ENCODE assay signal across 32 mouse cellular contexts in the genomic region with DNA sequence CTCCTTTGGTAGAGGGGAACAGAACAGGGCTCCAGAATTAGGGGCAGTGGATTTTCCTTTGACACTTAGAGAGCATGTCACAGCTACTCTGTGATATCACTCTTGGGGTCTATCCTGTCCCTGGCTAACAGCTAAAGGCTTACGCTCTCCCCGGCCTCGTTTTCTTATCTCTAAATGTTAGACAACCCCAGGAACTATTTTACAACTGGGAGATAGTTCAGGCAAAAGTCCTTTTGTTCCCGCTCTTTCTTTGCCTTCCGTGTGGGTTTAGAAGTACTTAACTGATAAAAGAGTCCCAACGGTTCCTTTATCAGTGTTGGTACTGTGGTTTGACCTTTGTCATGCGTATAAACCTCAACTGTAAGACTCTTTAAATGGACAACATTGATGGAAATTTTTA. TPM values are rescaled to one million over a fixed set of nuclear protein-coding genes. Genes with fewer than 3 reads are reported as not detected.
DNase-seq lines count a peak whose midpoint lies in the region; ATAC-seq and TF ChIP-seq lines count a peak whose summit lies in the region.
"Had no signal": no experiment of that assay in that cellular context is flagged by ENCODE, and none has a peak within 500 bp of the region (broad histone marks: within the 10 kb centered on the region; RNA-seq: fewer than 3 reads in every experiment).

No protein-coding gene starts in this region.

- no peaks in the 10 kb centered on the region for H3K36me3 ChIP-seq in heart, embryonic 15.5 days
- peaks cover 4% of the 10 kb centered on the region for H3K36me3 ChIP-seq in G1E (replicated peaks)
- no peaks in the 10 kb centered on the region for H3K36me3 ChIP-seq in liver, embryonic 13.5 days
- H3K36me3 ChIP-seq: embryonic facial prominence, embryonic 15.5 days; hindbrain, embryonic 10.5 days; hindbrain, embryonic 15.5 days; limb, embryonic 10.5 days; limb, embryonic 15.5 days had no signal

- DNase-seq in heart, adult 9 months (ENCODE audit: low spot score in 2 of 2), result no peak
- peak; percentile 58 for DNase-seq in G1E (ENCODE audit: low spot score)
- peak; percentile 73 for DNase-seq in MEL-GATA-1-ER (ENCODE audit: extremely low read depth, low read depth)
- no peak for DNase-seq in liver, embryonic 13.5 days
- DNase-seq in lung, postnatal 36 days, result no peak
- no peak for DNase-seq in right cerebral cortex, postnatal 25 days
- no peak for DNase-seq in adrenal gland, postnatal 36 days
- DNase-seq: adrenal gland, postnatal 14 days; cerebellum, adult 18-20 months; cerebellum, postnatal 14 days; gastrocnemius, postnatal 25 days; heart, adult 2 months; kidney, adult 8-10 months; kidney, postnatal 4 days; layer of hippocampus, postnatal 36 days; lung, adult 2 months; lung, postnatal 10 days; midbrain, embryonic 14.5 days; retina, postnatal 1 day; right cerebral cortex, postnatal 14 days; spleen, adult 18-20 months; thymus, postnatal 14 days had no signal

- no peak for ATAC-seq in heart, embryonic 15.5 days (replicated peaks; ENCODE audit: insufficient number of reproducible peaks, insufficient read depth, low FRiP score, low read depth)
- ATAC-seq in G1E (ENCODE audit: extremely low read depth, insufficient number of reproducible peaks, low FRiP score, poor library complexity, severe bottlenecking), result peak; percentile 45
- ATAC-seq in liver, embryonic 13.5 days (ENCODE audit: low read depth), result peak; percentile 26; the same call in 1 of the 2 replicates
- ATAC-seq: forebrain, embryonic 14.5 days; inflammation-experienced regulatory T-cells, adult 6 months had no signal

- no peak overlapping the region for H3K4me3 ChIP-seq in heart, embryonic 15.5 days
- H3K4me3 ChIP-seq in G1E (ENCODE audit: low read depth, low read length), result no peak overlapping the region; the same call in 1 of the 2 replicates
- no peak overlapping the region for H3K4me3 ChIP-seq in liver, embryonic 13.5 days (replicated peaks)
- H3K4me3 ChIP-seq: embryonic facial prominence, embryonic 15.5 days; heart, adult 2 months; hindbrain, embryonic 10.5 days; hindbrain, embryonic 15.5 days; limb, embryonic 10.5 days; limb, embryonic 15.5 days had no signal

- peak overlapping the region; percentile 31 for H3K27ac ChIP-seq in heart, embryonic 15.5 days
- peak overlapping the region; percentile 23; the same call in 1 of the 2 replicates for H3K27ac ChIP-seq in liver, embryonic 13.5 days
- H3K27ac ChIP-seq: embryonic facial prominence, embryonic 15.5 days; heart, adult 2 months; hindbrain, embryonic 10.5 days; hindbrain, embryonic 15.5 days; kidney, postnatal 0 days; limb, embryonic 10.5 days; limb, embryonic 15.5 days had no signal

- WGBS in heart, embryonic 15.5 days, result 23% methylated on average over 7 of the region's 7 CpGs
- WGBS in liver, embryonic 13.5 days (ENCODE audit: insufficient replicate concordance), result 8% methylated on average over 7 of the region's 7 CpGs

- H3K4me2 ChIP-seq in heart, embryonic 15.5 days, result no peak overlapping the region
- H3K4me2 ChIP-seq in liver, embryonic 13.5 days, result no peak overlapping the region
- H3K4me2 ChIP-seq: embryonic facial prominence, embryonic 15.5 days; hindbrain, embryonic 15.5 days; limb, embryonic 15.5 days had no signal

- H3K4me1 ChIP-seq in heart, embryonic 15.5 days (replicated peaks), result peaks cover 24% of the 10 kb centered on the region
- H3K4me1 ChIP-seq in G1E (ENCODE audit: insufficient read depth, low read depth, low read length), result peaks cover 74% of the 10 kb centered on the region
- H3K4me1 ChIP-seq in liver, embryonic 13.5 days (replicated peaks), result peaks cover 33% of the 10 kb centered on the region

- H3K27me3 ChIP-seq in heart, embryonic 15.5 days, result no peaks in the 10 kb centered on the region
- no peaks in the 10 kb centered on the region for H3K27me3 ChIP-seq in G1E (ENCODE audit: insufficient read depth, low read length)
- H3K27me3 ChIP-seq in liver, embryonic 13.5 days, result no peaks in the 10 kb centered on the region
- H3K27me3 ChIP-seq: CH12.LX; embryonic facial prominence, embryonic 15.5 days; limb, embryonic 15.5 days had no signal

- H3K9ac ChIP-seq in heart, embryonic 15.5 days, result no peak overlapping the region
- no peak overlapping the region for H3K9ac ChIP-seq in liver, embryonic 13.5 days
- H3K9ac ChIP-seq: embryonic facial prominence, embryonic 15.5 days; hindbrain, embryonic 15.5 days; limb, embryonic 15.5 days had no signal

- no peaks in the 10 kb centered on the region for H3K9me3 ChIP-seq in heart, embryonic 15.5 days (replicated peaks)
- peaks cover 12% of the 10 kb centered on the region for H3K9me3 ChIP-seq in G1E (replicated peaks)
- H3K9me3 ChIP-seq in liver, embryonic 13.5 days (replicated peaks), result 0 out of 2 replicates have a peak, but pooled peaks cover 6% of the 10 kb centered on the region
- H3K9me3 ChIP-seq: embryonic facial prominence, embryonic 15.5 days; hindbrain, embryonic 10.5 days; hindbrain, embryonic 15.5 days; limb, embryonic 10.5 days; limb, embryonic 15.5 days had no signal

- no peak for TF ChIP-seq CTCF in G1E (IDR thresholded peaks at IDR 0.05; ENCODE audit: low read depth, low read length)

RNA-seq across cellular contexts. Expression of a gene that starts 15.1 kb away (rescaled TPM):
- polyA plus RNA-seq in heart, embryonic 15.5 days (2015; fragmentation: Nextera tagmentation; extraction: Ambion mirVana), result 39.3 and 45.4 TPM in 2 replicates
- 24.8 and 26.9 TPM in 2 replicates for total RNA-seq in G1E (2014; fragmentation: Nextera tagmentation)
- 57.5 and 60.6 TPM in 2 replicates for total RNA-seq in G1E (2017)
- polyA plus RNA-seq in G1E (2012), result 45.9 and 57.4 TPM in 2 replicates
- 20.6 and 25.4 TPM in 2 replicates for polyA plus RNA-seq in liver, embryonic 13.5 days (2015; fragmentation: Nextera tagmentation; extraction: Ambion mirVana)
- total RNA-seq in adrenal gland, postnatal 36 days (2021), result 10 to 100 TPM; 22.3 to 22.8 TPM

RNA-seq across cellular contexts. Expression of a gene that starts 30.3 kb away (rescaled TPM):
- 38.2 and 38.5 TPM in 2 replicates for polyA plus RNA-seq in heart, embryonic 15.5 days (2015; fragmentation: Nextera tagmentation; extraction: Ambion mirVana)
- total RNA-seq in G1E (2014; fragmentation: Nextera tagmentation) (34.2 and 42.4 TPM in 2 replicates), G1E (2017) (51.3 and 53.9 TPM in 2 replicates)
- polyA plus RNA-seq in G1E (2012), result 17.5 and 24.4 TPM in 2 replicates
- polyA plus RNA-seq in liver, embryonic 13.5 days (2015; fragmentation: Nextera tagmentation; extraction: Ambion mirVana), result 21.4 and 24.8 TPM in 2 replicates
- total RNA-seq in adrenal gland, postnatal 36 days (2021), result 10 to 100 TPM; 26.5 to 27.9 TPM

RNA-seq across cellular contexts. Expression of a gene that starts 34.7 kb away (rescaled TPM):
- 8.3 and 8.6 TPM in 2 replicates for polyA plus RNA-seq in heart, embryonic 15.5 days (2015; fragmentation: Nextera tagmentation; extraction: Ambion mirVana)
- total RNA-seq in G1E (2014; fragmentation: Nextera tagmentation) (0.34 TPM in 1 of 2 replicates, not detected in the other), G1E (2017) (0.12 and 0.76 TPM in 2 replicates)
- 0.02 TPM in 1 of 2 replicates, not detected in the other for polyA plus RNA-seq in G1E (2012)
- polyA plus RNA-seq in liver, embryonic 13.5 days (2015; fragmentation: Nextera tagmentation; extraction: Ambion mirVana), result 0.35 and 0.63 TPM in 2 replicates
- 1 to 10 TPM; 6.0 to 7.7 TPM for total RNA-seq in adrenal gland, postnatal 36 days (2021)

Comparison
In these comparisons a context has a peak if more than half of its experiments do, and no peak if none do; other contexts are left out.
1. DNase-seq: peak in G1E (single experiment) and MEL-GATA-1-ER (single experiment); none in heart, adult 9 months (0 of 2), liver, embryonic 13.5 days (single experiment), lung, postnatal 36 days (single experiment), right cerebral cortex, postnatal 25 days (single experiment) and adrenal gland, postnatal 36 days (0 of 2).